Mouse (Mus musculus) stomach, embryonic 16.5 days (tissue): ENCODE measurements around the gene Tmem179. TPM values are rescaled to one million over a fixed set of nuclear protein-coding genes. Genes with fewer than 3 reads are reported as not detected.
A peak's percentile ranks its signal among the peaks of the same experiment; 100 is the strongest.

Experiments
- ATAC-seq: fragments of 200-750 bp; cut with Nextera tagmentation; 2 replicates; pipeline ENCODE4 v1.8.0; 2017; ENCODE audit warnings: moderate number of reproducible peaks, moderate TSS enrichment; ENCODE audit not compliant: insufficient read depth, low FRiP score
- H3K27ac ChIP-seq: fragments of 300-500 bp; sonication (generic); 2 replicates; pipeline ENCODE4 v1.5.1; 2014; ENCODE audit warnings: low read length
- H3K27me3 ChIP-seq: fragments of 300-500 bp; sonication (generic); 2 replicates; pipeline ENCODE4 v1.6.1; 2014; ENCODE audit warnings: low read length, control low read depth, mixed read lengths; ENCODE audit not compliant: control insufficient read depth, insufficient read depth
- H3K36me3 ChIP-seq: fragments of 300-500 bp; sonication (generic); 2 replicates; pipeline ENCODE4 v1.6.1; 2014; ENCODE audit warnings: low read length; ENCODE audit not compliant: control insufficient read depth, insufficient read depth
- H3K4me1 ChIP-seq: fragments of 300-500 bp; sonication (generic); 2 replicates; pipeline ENCODE4 v1.6.1; 2014; ENCODE audit warnings: low read length, control low read depth, mixed read lengths; ENCODE audit not compliant: control insufficient read depth, insufficient read depth
- H3K4me2 ChIP-seq: fragments of 300-500 bp; sonication (generic); 2 replicates; pipeline ENCODE4 v1.6.1; 2014; ENCODE audit warnings: low read depth, low read length, mixed read lengths
- H3K4me3 ChIP-seq: fragments of 300-500 bp; sonication (generic); replicated peaks from 2 replicates; pipeline ENCODE4 v1.5.1; 2014; ENCODE audit warnings: mild to moderate bottlenecking, low read length
- H3K9ac ChIP-seq: fragments of 300-500 bp; sonication (generic); 2 replicates; pipeline ENCODE4 v1.6.1; 2014; ENCODE audit warnings: low read length
- H3K9me3 ChIP-seq: fragments of 300-500 bp; sonication (generic); replicated peaks from 2 replicates; pipeline ENCODE4 v1.6.1; 2016; ENCODE audit warnings: low read length, control low read depth; ENCODE audit not compliant: control insufficient read depth
- WGBS: fragments of 180-500 bp; shearing (Covaris S2); extraction: QIAGEN DNeasy Blood & Tissue Kit; methylation state at CpG from one replicate; pipeline ENCODE4 v1.1.7; 2014; 5-methylcytosine and 5-hydroxymethylcytosine counted together
- polyA plus RNA-seq: library from polyadenylated mRNA; unstranded; fragments of >200 nt; fragmentation: Nextera tagmentation; extraction: Ambion mirVana; gene quantifications from 2 replicates; pipeline ENCODE4 v1.2.1, GENCODE M21; 2015

Gene Tmem179
- polyA plus RNA-seq, 1 experiment from 2014 or later: 2.4 TPM

- no peak overlapping the region for H3K27ac ChIP-seq
- ATAC-seq: no peak
- no peak overlapping the region for H3K4me3 ChIP-seq
- H3K36me3 ChIP-seq: no peaks in the 10 kb centered on the region
- H3K9ac ChIP-seq: no peak overlapping the region
- no peaks in the 10 kb centered on the region for H3K27me3 ChIP-seq
- 71% methylated on average over 4 of the region's 4 CpGs for WGBS
- H3K9me3 ChIP-seq: no peaks in the 10 kb centered on the region
- H3K4me2 ChIP-seq: no peak overlapping the region
- no peaks in the 10 kb centered on the region for H3K4me1 ChIP-seq
Observed at GRCm38 (mm10) chr12:112463209-112463608, 53.3 kb downstream of the Tmem179 start.

GRCm38 (mm10) chr12:112462423-112462822 is 54.1 kb downstream of the Tmem179 start:
- Histone ChIP-seq H3K36me3 (no peaks in the 10 kb centered on the region), H3K4me2 (no peak overlapping the region), H3K9ac (no peak overlapping the region), H3K27me3 (no peaks in the 10 kb centered on the region), H3K9me3 (no peaks in the 10 kb centered on the region), H3K27ac (no peak overlapping the region), H3K4me3 (no peak overlapping the region), H3K4me1 (no peaks in the 10 kb centered on the region)
- no peak for ATAC-seq
- 57% methylated on average over 12 of the region's 12 CpGs for WGBS

GRCm38 (mm10) chr12:112457839-112458238 is 58.7 kb downstream of the Tmem179 start:
- H3K27ac ChIP-seq: no peak overlapping the region
- no peak overlapping the region for H3K4me3 ChIP-seq
- H3K9ac ChIP-seq: no peak overlapping the region
- no peak overlapping the region for H3K4me2 ChIP-seq
- no peaks in the 10 kb centered on the region for H3K36me3 ChIP-seq
- no peaks in the 10 kb centered on the region for H3K27me3 ChIP-seq
- no peak for ATAC-seq
- H3K4me1 ChIP-seq: no peaks in the 10 kb centered on the region
- no peaks in the 10 kb centered on the region for H3K9me3 ChIP-seq
- 57% methylated on average over 4 of the region's 4 CpGs for WGBS

GRCm38 (mm10) chr12:112456144-112456713 is 60.3 kb downstream of the Tmem179 start:
- H3K9me3 ChIP-seq: no peaks in the 10 kb centered on the region
- H3K36me3 ChIP-seq: no peaks in the 10 kb centered on the region
- no peak overlapping the region for H3K4me2 ChIP-seq
- no peak overlapping the region for H3K9ac ChIP-seq
- 65% methylated on average over 6 of the region's 6 CpGs for WGBS
- no peak for ATAC-seq
- H3K4me3 ChIP-seq: no peak overlapping the region
- H3K27ac ChIP-seq: no peak overlapping the region
- no peaks in the 10 kb centered on the region for H3K27me3 ChIP-seq
- no peaks in the 10 kb centered on the region for H3K4me1 ChIP-seq

GRCm38 (mm10) chr12:112451826-112452225 is 64.7 kb downstream of the Tmem179 start:
- Histone ChIP-seq H3K36me3 (no peaks in the 10 kb centered on the region), H3K4me3 (no peak overlapping the region), H3K9me3 (0 out of 2 replicates have a peak, but pooled peaks cover 3% of the 10 kb centered on the region), H3K4me1 (peaks cover 3% of the 10 kb centered on the region; the same call in 1 of the 2 replicates), H3K4me2 (no peak overlapping the region), H3K27ac (no peak overlapping the region), H3K9ac (no peak overlapping the region), H3K27me3 (no peaks in the 10 kb centered on the region)
- ATAC-seq: no peak
- WGBS: 84% methylated on average over 9 of the region's 9 CpGs

GRCm38 (mm10) chr12:112451381-112451780 is 65.2 kb downstream of the Tmem179 start:
- Histone ChIP-seq H3K27ac (no peak overlapping the region), H3K27me3 (no peaks in the 10 kb centered on the region), H3K4me3 (no peak overlapping the region), H3K4me2 (no peak overlapping the region), H3K4me1 (peaks cover 3% of the 10 kb centered on the region; the same call in 1 of the 2 replicates), H3K9me3 (0 out of 2 replicates have a peak, but pooled peaks cover 3% of the 10 kb centered on the region), H3K36me3 (no peaks in the 10 kb centered on the region), H3K9ac (no peak overlapping the region)
- WGBS: 85% methylated on average over 1 of the region's 1 CpGs
- no peak for ATAC-seq

GRCm38 (mm10) chr12:112450883-112451282 is 65.7 kb downstream of the Tmem179 start:
- peaks cover 3% of the 10 kb centered on the region; the same call in 1 of the 2 replicates for H3K4me1 ChIP-seq
- no peak overlapping the region for H3K27ac ChIP-seq
- peak; percentile 33; the same call in 1 of the 2 replicates for ATAC-seq
- no peaks in the 10 kb centered on the region for H3K36me3 ChIP-seq
- no peak overlapping the region for H3K4me3 ChIP-seq
- 28% methylated on average over 6 of the region's 6 CpGs for WGBS
- H3K4me2 ChIP-seq: no peak overlapping the region
- H3K27me3 ChIP-seq: no peaks in the 10 kb centered on the region
- H3K9ac ChIP-seq: no peak overlapping the region
- 0 out of 2 replicates have a peak, but pooled peaks cover 3% of the 10 kb centered on the region for H3K9me3 ChIP-seq

Other genes starting within 250 kb of the Tmem179 start
- 0.19 and 0.22 TPM in 2 replicates for gene A530016L24Rik, start 27.3 kb downstream of the Tmem179 start, polyA plus RNA-seq
- gene Inf2, start 72.0 kb upstream of the Tmem179 start, polyA plus RNA-seq: 2.9 and 3.9 TPM in 2 replicates
- gene Adssl1, start 103.3 kb upstream of the Tmem179 start, polyA plus RNA-seq: 2.7 and 10.3 TPM in 2 replicates
- gene Siva1, start 127.9 kb upstream of the Tmem179 start, polyA plus RNA-seq: 152 and 171 TPM in 2 replicates
- gene Akt1, start 158.1 kb upstream of the Tmem179 start, polyA plus RNA-seq: 50.7 and 52.8 TPM in 2 replicates
- 9.7 and 12.2 TPM in 2 replicates for gene Zbtb42, start 162.1 kb upstream of the Tmem179 start, polyA plus RNA-seq
- gene Cep170b, start 203.7 kb upstream of the Tmem179 start, polyA plus RNA-seq: 19.8 and 21.9 TPM in 2 replicates
- 13.7 and 17.1 TPM in 2 replicates for gene Pld4, start 243.9 kb upstream of the Tmem179 start, polyA plus RNA-seq